Mouse (Mus musculus): ENCODE measurements around the gene Gm26992.

- TF ChIP-seq CTCF (IDR thresholded peaks at IDR 0.05; ENCODE audit: borderline replicate concordance, insufficient read depth, low read length) = no peak
- no peak for TF ChIP-seq POLR2A (IDR thresholded peaks at IDR 0.05; ENCODE audit: low read depth, low read length)
These were observed 33.7 kb upstream of the Gm26992 start for GRCm38 (mm10) chrX:103388131-103388530.

Measured in embryonic fibroblast, embryonic 13.5 days (primary cell).